Mouse (Mus musculus) forebrain, embryonic 14.5 days (tissue): ENCODE measurements around the gene Prl6a1. TPM values are rescaled to one million over a fixed set of nuclear protein-coding genes. Genes with fewer than 3 reads are reported as not detected.

Experiments used
- ATAC-seq: fragments of 200-750 bp; cut with Nextera tagmentation; 2 replicates; pipeline ENCODE4 v1.8.0; 2017; ENCODE audit warnings: mild to moderate bottlenecking, moderate library complexity
- DNase-seq: peaks from one replicate; pipeline ENCODE4 v3.0.0-alpha.2; 2015; ENCODE audit warnings: low spot score
- H3K27ac ChIP-seq: fragments of 300-500 bp; sonication (generic); 2 replicates; pipeline ENCODE4 v1.5.1; 2014; ENCODE audit warnings: low read depth, mild to moderate bottlenecking, control low read depth, low read length, moderate library complexity
- H3K27me3 ChIP-seq: fragments of 300-500 bp; sonication (generic); replicated peaks from 2 replicates; pipeline ENCODE4 v1.6.1; 2014; ENCODE audit warnings: low read length, control low read depth, mixed read lengths; ENCODE audit not compliant: control insufficient read depth, insufficient read depth
- H3K36me3 ChIP-seq: fragments of 300-500 bp; sonication (generic); 2 replicates; pipeline ENCODE4 v1.6.1; 2014; ENCODE audit warnings: low read length, control low read depth; ENCODE audit not compliant: control insufficient read depth, insufficient read depth
- H3K4me1 ChIP-seq: fragments of 300-500 bp; sonication (generic); 2 replicates; pipeline ENCODE4 v1.6.1; 2014; ENCODE audit warnings: antibody characterized with exemption, low read length, control low read depth; ENCODE audit not compliant: control insufficient read depth, insufficient read depth
- H3K4me2 ChIP-seq: fragments of 300-500 bp; sonication (generic); 2 replicates; pipeline ENCODE4 v1.6.1; 2014; ENCODE audit warnings: mild to moderate bottlenecking, control low read depth, low read length
- H3K4me3 ChIP-seq: fragments of 300-500 bp; sonication (generic); 2 replicates; pipeline ENCODE4 v1.5.1; 2014; ENCODE audit warnings: low read depth, low read length, control low read depth
- H3K9ac ChIP-seq: fragments of 300-500 bp; sonication (generic); 2 replicates; pipeline ENCODE4 v1.6.1; 2014; ENCODE audit warnings: mild to moderate bottlenecking, low read length, control low read depth, moderate library complexity
- H3K9me3 ChIP-seq: fragments of 300-500 bp; sonication (generic); replicated peaks from 2 replicates; pipeline ENCODE4 v1.6.1; 2016; ENCODE audit warnings: low read length, control low read depth, mixed read lengths; ENCODE audit not compliant: control insufficient read depth
- WGBS: fragments of 180-500 bp; shearing (Covaris S2); extraction: QIAGEN DNeasy Blood & Tissue Kit; methylation state at CpG from one replicate; pipeline ENCODE4 v1.1.7; 2014; 5-methylcytosine and 5-hydroxymethylcytosine counted together
- polyA plus RNA-seq: library from polyadenylated mRNA; unstranded; fragments of >200 nt; fragmentation: Nextera tagmentation; extraction: Ambion mirVana; gene quantifications from 2 replicates; pipeline ENCODE4 v1.2.1, GENCODE M21; 2014

Prl6a1 gene
- polyA plus RNA-seq: not detected in 2 replicates

DNA sequence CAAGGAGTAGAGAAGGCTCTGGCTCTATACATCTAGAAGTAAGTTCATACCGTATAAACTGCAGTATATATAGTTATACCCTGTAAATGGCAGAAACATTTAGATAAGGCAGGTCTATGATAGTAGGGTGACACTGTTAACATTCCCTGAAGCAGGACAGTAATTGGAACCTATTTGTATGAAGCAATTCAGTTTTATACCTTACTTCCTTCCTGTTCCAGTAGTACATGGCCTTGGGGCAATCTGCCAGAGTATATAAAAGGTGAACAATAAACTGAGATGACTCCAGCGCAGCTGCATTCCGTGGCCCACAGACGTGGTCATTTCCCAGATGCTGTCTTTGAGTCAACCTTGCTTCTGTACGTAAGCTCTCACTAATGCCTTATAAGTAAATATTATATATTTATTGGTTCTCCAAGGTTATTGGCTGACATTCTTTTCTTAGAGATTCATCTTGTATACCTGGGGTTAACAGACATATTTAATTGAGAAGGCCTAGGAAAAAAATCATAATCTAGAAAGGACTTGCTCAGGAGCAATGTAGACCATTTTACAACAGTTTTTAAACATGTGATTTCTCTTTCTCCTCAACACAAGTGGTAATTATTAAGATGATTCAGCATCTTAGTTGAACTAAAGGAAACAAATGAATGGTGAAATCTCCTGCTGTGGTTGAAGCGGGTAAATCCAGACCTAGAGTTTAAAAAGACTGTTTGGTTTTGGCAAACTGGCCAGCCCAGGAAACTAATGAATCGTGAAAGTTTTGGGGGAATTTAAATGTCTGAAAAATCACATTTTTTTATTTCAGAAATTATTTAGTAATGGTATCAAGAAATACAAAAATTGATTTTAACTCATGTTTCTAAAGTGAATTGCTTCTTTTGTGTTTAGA, at the start of gene Prl6a1:
Gene Prl6a1 (plus strand): TSS at position 294 of the 892 bp plus-strand sequence.
- Histone ChIP-seq H3K4me3 (no peak within 1 kb of the TSS), H3K9me3 (no peaks in the 10 kb centered on the region), H3K9ac (no peak within 1 kb of the TSS), H3K4me2 (no peak within 1 kb of the TSS), H3K27me3 (no peaks in the 10 kb centered on the region), H3K36me3 (no peaks in the 10 kb centered on the region), H3K27ac (no peak within 1 kb of the TSS), H3K4me1 (no peaks in the 10 kb centered on the region)
- WGBS: 83% methylated on average over 7 of the region's 7 CpGs
- DNase-seq (no peak), ATAC-seq (no peak)

DNA sequence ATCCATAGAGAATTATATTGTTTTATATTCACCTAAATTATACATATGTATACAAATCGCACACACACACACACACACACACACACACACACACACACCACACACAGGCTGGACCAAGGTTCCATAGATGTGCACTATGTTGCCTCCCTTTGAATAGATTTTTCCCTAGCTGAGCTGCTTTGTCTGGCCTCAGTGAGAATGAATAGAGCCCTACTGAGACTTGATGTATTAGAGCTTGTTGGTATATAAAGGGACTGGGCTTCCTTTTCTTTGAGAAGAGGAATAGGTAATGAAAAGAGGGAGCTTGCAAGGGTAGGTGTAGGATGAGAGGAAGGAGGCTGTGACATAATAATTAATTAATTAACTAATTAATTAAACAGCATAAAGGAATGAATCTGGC, 22.6 kb downstream of the Prl6a1 start:
- H3K4me2 ChIP-seq: no peak overlapping the region
- H3K27me3 ChIP-seq: no peaks in the 10 kb centered on the region
- H3K36me3 ChIP-seq: no peaks in the 10 kb centered on the region
- no peaks in the 10 kb centered on the region for H3K4me1 ChIP-seq
- no peak overlapping the region for H3K4me3 ChIP-seq
- no peaks in the 10 kb centered on the region for H3K9me3 ChIP-seq
- peak; percentile 58 for DNase-seq
- ATAC-seq: peak; percentile 72; the same call in 1 of the 2 replicates
- no peak overlapping the region for H3K27ac ChIP-seq
- WGBS: 8% methylated on average over 1 of the region's 1 CpGs
- no peak overlapping the region for H3K9ac ChIP-seq

DNA sequence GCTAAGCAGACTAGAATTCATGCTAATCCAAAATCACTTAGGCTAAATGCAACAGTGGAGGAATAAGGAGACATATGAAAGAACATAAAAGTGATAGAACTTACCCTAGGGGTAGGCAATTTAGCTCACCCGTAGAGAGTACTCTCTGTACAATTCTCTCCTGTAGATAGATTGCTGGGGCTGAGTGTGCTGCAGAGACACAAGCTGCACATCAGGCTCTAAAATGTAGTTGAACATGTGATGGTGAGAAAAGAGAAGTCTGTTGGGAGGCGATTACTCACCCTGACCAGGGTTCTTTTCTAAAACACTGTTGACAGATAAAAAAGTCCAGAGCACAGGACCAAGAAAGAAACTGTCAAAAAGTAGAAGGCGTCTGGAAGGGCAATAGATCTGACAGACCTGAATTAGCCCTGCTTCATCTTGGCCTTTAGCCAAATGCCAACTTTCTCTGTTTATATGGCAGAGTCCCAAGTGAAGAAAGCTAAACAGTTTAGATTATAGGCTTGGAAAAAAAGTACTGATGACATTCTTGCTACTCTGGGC, 30.4 kb downstream of the Prl6a1 start:
- no peak overlapping the region for H3K4me3 ChIP-seq
- DNase-seq (no peak), ATAC-seq (no peak)
- H3K4me1 ChIP-seq: no peaks in the 10 kb centered on the region
- no peaks in the 10 kb centered on the region for H3K9me3 ChIP-seq
- H3K9ac ChIP-seq: no peak overlapping the region
- no peaks in the 10 kb centered on the region for H3K36me3 ChIP-seq
- no peak overlapping the region for H3K4me2 ChIP-seq
- H3K27ac ChIP-seq: no peak overlapping the region
- WGBS: 50% methylated on average over 3 of the region's 3 CpGs
- H3K27me3 ChIP-seq: no peaks in the 10 kb centered on the region

DNA sequence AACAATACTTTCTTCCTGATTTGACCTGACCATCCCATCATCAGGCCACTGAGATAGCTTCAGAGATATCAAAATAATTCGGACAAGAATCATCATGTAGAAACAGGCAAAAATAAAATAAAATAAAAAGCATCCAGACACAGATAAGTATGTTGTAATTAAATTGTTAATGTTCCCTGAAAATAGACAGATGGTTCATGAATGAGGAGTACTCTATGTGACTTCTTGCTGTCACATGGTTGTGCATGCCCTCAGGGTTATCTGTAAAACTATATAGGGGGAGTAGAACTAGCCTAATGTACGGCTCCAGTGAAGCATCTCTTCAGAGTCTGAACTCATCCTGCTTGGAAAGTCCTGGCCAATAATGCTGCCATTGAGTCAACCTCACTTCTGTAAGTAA, 32.9 kb downstream of the Prl6a1 start, which contains the start of gene Prl8a2:
Gene Prl8a2 (plus strand): TSS at position 301 of the 400 bp plus-strand sequence.
- no peaks in the 10 kb centered on the region for H3K9me3 ChIP-seq
- no peak within 1 kb of the TSS for H3K4me2 ChIP-seq
- ATAC-seq (no peak), DNase-seq (no peak)
- WGBS: 83% methylated on average over 2 of the region's 2 CpGs
- no peaks in the 10 kb centered on the region for H3K27me3 ChIP-seq
- H3K27ac ChIP-seq: no peak within 1 kb of the TSS
- no peak within 1 kb of the TSS for H3K9ac ChIP-seq
- no peaks in the 10 kb centered on the region for H3K36me3 ChIP-seq
- no peak within 1 kb of the TSS for H3K4me3 ChIP-seq
- no peaks in the 10 kb centered on the region for H3K4me1 ChIP-seq

Other genes starting within 250 kb of the Prl6a1 start
- gene Prl3d1, start 218.4 kb upstream of the Prl6a1 start, polyA plus RNA-seq: not detected in 2 replicates
- gene Prl3d2, start 190.9 kb upstream of the Prl6a1 start, polyA plus RNA-seq: not detected in 2 replicates
- gene Prl3d3, start 155.8 kb upstream of the Prl6a1 start, polyA plus RNA-seq: not detected in 2 replicates
- gene Prl3c1, start 116.0 kb upstream of the Prl6a1 start, polyA plus RNA-seq: not detected in 2 replicates
- not detected in 2 replicates for gene Prl3b1, start 70.8 kb upstream of the Prl6a1 start, polyA plus RNA-seq
- gene Prl3a1, start 53.2 kb upstream of the Prl6a1 start, polyA plus RNA-seq: not detected in 2 replicates
- gene Prl8a2, start 33.0 kb downstream of the Prl6a1 start, polyA plus RNA-seq: not detected in 2 replicates
- not detected in 2 replicates for gene Prl2b1, start 78.2 kb downstream of the Prl6a1 start, polyA plus RNA-seq
- gene Prl8a6, start 126.1 kb downstream of the Prl6a1 start, polyA plus RNA-seq: not detected in 2 replicates
- not detected in 2 replicates for gene Prl8a8, start 200.6 kb downstream of the Prl6a1 start, polyA plus RNA-seq